Mouse (Mus musculus): Measurements from ENCODE around the gene Ric8b. TPM values are rescaled to one million over a fixed set of nuclear protein-coding genes. Genes with fewer than 3 reads are reported as not detected.

Gene Ric8b
- polyA plus RNA-seq, 1 experiment from 2014 or later: 31.0 TPM

GRCm38 (mm10) chr10:85022647-85023312 lies 105.4 kb downstream of the Ric8b start:
- Histone ChIP-seq H3K9me3 (no peaks in the 10 kb centered on the region), H3K27me3 (peaks cover 38% of the 10 kb centered on the region), H3K9ac (no peak overlapping the region), H3K4me2 (peak overlapping the region; percentile 30), H3K27ac (peak overlapping the region; percentile 73), H3K4me1 (peaks cover 29% of the 10 kb centered on the region), H3K36me3 (replicated peaks) (peaks cover 11% of the 10 kb centered on the region), H3K4me3 (replicated peaks) (no peak overlapping the region)
- ATAC-seq (ENCODE audit: low FRiP score): peak; percentile 68
- 11% methylated on average over 11 of the region's 11 CpGs for WGBS

- Histone ChIP-seq H3K9me3 (no peaks in the 10 kb centered on the region), H3K4me2 (peak overlapping the region; percentile 30), H3K4me1 (peaks cover 29% of the 10 kb centered on the region), H3K36me3 (replicated peaks) (peaks cover 11% of the 10 kb centered on the region), H3K9ac (no peak overlapping the region), H3K27me3 (peaks cover 35% of the 10 kb centered on the region), H3K27ac (peak overlapping the region; percentile 73), H3K4me3 (replicated peaks) (no peak overlapping the region)
- ATAC-seq (ENCODE audit: low FRiP score): peak; percentile 58; the same call in 1 of the 2 replicates
- 23% methylated on average over 6 of the region's 6 CpGs for WGBS
These were observed 105.9 kb downstream of the Ric8b start for GRCm38 (mm10) chr10:85023313-85023666.

- ATAC-seq (ENCODE audit: low FRiP score): peak; percentile 86
- Histone ChIP-seq H3K27me3 (peaks cover 13% of the 10 kb centered on the region), H3K4me2 (no peak overlapping the region), H3K36me3 (replicated peaks) (no peaks in the 10 kb centered on the region), H3K9me3 (no peaks in the 10 kb centered on the region), H3K9ac (no peak overlapping the region), H3K27ac (no peak overlapping the region), H3K4me3 (replicated peaks) (no peak overlapping the region), H3K4me1 (peaks cover 29% of the 10 kb centered on the region)
- 90% methylated on average over 11 of the region's 11 CpGs for WGBS
These were observed 108.5 kb downstream of the Ric8b start for GRCm38 (mm10) chr10:85025799-85026424.

GRCm38 (mm10) chr10:85027619-85028175 lies 110.3 kb downstream of the Ric8b start:
- Histone ChIP-seq H3K4me2 (no peak overlapping the region), H3K4me3 (replicated peaks) (no peak overlapping the region), H3K9ac (no peak overlapping the region), H3K9me3 (no peaks in the 10 kb centered on the region), H3K36me3 (replicated peaks) (no peaks in the 10 kb centered on the region), H3K4me1 (peaks cover 14% of the 10 kb centered on the region), H3K27ac (no peak overlapping the region), H3K27me3 (no peaks in the 10 kb centered on the region)
- 84% methylated on average over 10 of the region's 10 CpGs for WGBS
- ATAC-seq (ENCODE audit: low FRiP score): no peak

- ATAC-seq (ENCODE audit: low FRiP score): no peak
- no peak overlapping the region for H3K4me2 ChIP-seq
- H3K9me3 ChIP-seq: no peaks in the 10 kb centered on the region
- WGBS: 23% methylated on average over 8 of the region's 8 CpGs
- H3K4me3 ChIP-seq (replicated peaks): no peak overlapping the region
- H3K27me3 ChIP-seq: peaks cover 11% of the 10 kb centered on the region; the same call in 1 of the 2 replicates
- no peak overlapping the region for H3K9ac ChIP-seq
- H3K36me3 ChIP-seq (replicated peaks): no peaks in the 10 kb centered on the region
- peaks cover 10% of the 10 kb centered on the region for H3K4me1 ChIP-seq
- no peak overlapping the region for H3K27ac ChIP-seq
These were observed 117.8 kb downstream of the Ric8b start for GRCm38 (mm10) chr10:85035131-85035725.

- no peak overlapping the region for H3K4me2 ChIP-seq
- H3K27me3 ChIP-seq: peaks cover 28% of the 10 kb centered on the region
- no peak overlapping the region for H3K9ac ChIP-seq
- H3K4me1 ChIP-seq: peaks cover 12% of the 10 kb centered on the region
- H3K36me3 ChIP-seq (replicated peaks): no peaks in the 10 kb centered on the region
- no peak for ATAC-seq (ENCODE audit: low FRiP score)
- WGBS: 65% methylated on average over 10 of the region's 10 CpGs
- H3K27ac ChIP-seq: no peak overlapping the region
- no peaks in the 10 kb centered on the region for H3K9me3 ChIP-seq
- no peak overlapping the region for H3K4me3 ChIP-seq (replicated peaks)
These were observed 120.7 kb downstream of the Ric8b start for GRCm38 (mm10) chr10:85038147-85038546.

- Histone ChIP-seq H3K36me3 (replicated peaks) (no peaks in the 10 kb centered on the region), H3K4me1 (peaks cover 12% of the 10 kb centered on the region), H3K9ac (no peak overlapping the region), H3K4me3 (replicated peaks) (no peak overlapping the region), H3K4me2 (no peak overlapping the region), H3K9me3 (no peaks in the 10 kb centered on the region), H3K27ac (no peak overlapping the region), H3K27me3 (peaks cover 31% of the 10 kb centered on the region)
- ATAC-seq (ENCODE audit: low FRiP score): no peak
- 89% methylated on average over 5 of the region's 5 CpGs for WGBS
These were observed 121.4 kb downstream of the Ric8b start for GRCm38 (mm10) chr10:85038852-85039251.

GRCm38 (mm10) chr10:85044191-85044711 lies 126.8 kb downstream of the Ric8b start:
- H3K4me1 ChIP-seq: peaks cover 12% of the 10 kb centered on the region
- peak; percentile 57 for ATAC-seq (ENCODE audit: low FRiP score)
- H3K27ac ChIP-seq: no peak overlapping the region
- H3K4me2 ChIP-seq: peak overlapping the region; percentile 44
- peaks cover 28% of the 10 kb centered on the region for H3K27me3 ChIP-seq
- H3K9ac ChIP-seq: no peak overlapping the region
- peak overlapping the region; percentile 18; the same call in 1 of the 2 replicates for H3K4me3 ChIP-seq (replicated peaks)
- no peaks in the 10 kb centered on the region for H3K36me3 ChIP-seq (replicated peaks)
- WGBS: 6% methylated on average over 17 of the region's 17 CpGs
- H3K9me3 ChIP-seq: no peaks in the 10 kb centered on the region

GRCm38 (mm10) chr10:85044732-85045720 lies 127.6 kb downstream of the Ric8b start:
- ATAC-seq (ENCODE audit: low FRiP score): 0 out of 2 replicates have a peak, but pooled peaks have one; percentile 11
- no peaks in the 10 kb centered on the region for H3K36me3 ChIP-seq (replicated peaks)
- H3K9me3 ChIP-seq: no peaks in the 10 kb centered on the region
- no peak overlapping the region for H3K27ac ChIP-seq
- peak overlapping the region; percentile 18; the same call in 1 of the 2 replicates for H3K4me3 ChIP-seq (replicated peaks)
- H3K27me3 ChIP-seq: peaks cover 28% of the 10 kb centered on the region
- H3K4me1 ChIP-seq: peaks cover 12% of the 10 kb centered on the region
- WGBS: 9% methylated on average over 24 of the region's 24 CpGs
- H3K9ac ChIP-seq: no peak overlapping the region
- peak overlapping the region; percentile 44 for H3K4me2 ChIP-seq

GRCm38 (mm10) chr10:85046585-85046984 lies 129.2 kb downstream of the Ric8b start:
- Histone ChIP-seq H3K36me3 (replicated peaks) (no peaks in the 10 kb centered on the region), H3K27ac (no peak overlapping the region), H3K27me3 (peaks cover 24% of the 10 kb centered on the region), H3K4me3 (replicated peaks) (no peak overlapping the region), H3K9ac (no peak overlapping the region), H3K4me1 (peaks cover 10% of the 10 kb centered on the region), H3K9me3 (no peaks in the 10 kb centered on the region), H3K4me2 (no peak overlapping the region)
- no peak for ATAC-seq (ENCODE audit: low FRiP score)
- WGBS: 23% methylated on average over 5 of the region's 5 CpGs

GRCm38 (mm10) chr10:85048008-85048407 lies 130.6 kb downstream of the Ric8b start:
- no peak overlapping the region for H3K27ac ChIP-seq
- no peaks in the 10 kb centered on the region for H3K36me3 ChIP-seq (replicated peaks)
- ATAC-seq (ENCODE audit: low FRiP score): no peak
- H3K9me3 ChIP-seq: no peaks in the 10 kb centered on the region
- H3K4me1 ChIP-seq: peaks cover 10% of the 10 kb centered on the region
- WGBS: 96% methylated on average over 8 of the region's 8 CpGs
- H3K9ac ChIP-seq: no peak overlapping the region
- no peak overlapping the region for H3K4me3 ChIP-seq (replicated peaks)
- H3K27me3 ChIP-seq: peaks cover 14% of the 10 kb centered on the region
- H3K4me2 ChIP-seq: no peak overlapping the region
